Mouse (Mus musculus) neural tube, embryonic 11.5 days (tissue): Measurements from ENCODE around the gene Ost4. TPM values are rescaled to one million over a fixed set of nuclear protein-coding genes. Genes with fewer than 3 reads are reported as not detected.

Experiments
- ATAC-seq: fragments of 200-750 bp; cut with Nextera tagmentation; 2 replicates; pipeline ENCODE4 v1.8.0; 2017; ENCODE audit warnings: moderate number of reproducible peaks, mild to moderate bottlenecking, moderate TSS enrichment, moderate library complexity; ENCODE audit not compliant: insufficient read depth, low FRiP score, low TSS enrichment
- DNase-seq: peaks from one replicate; pipeline ENCODE4 v3.0.0-alpha.2; 2015; ENCODE audit warnings: low spot score
- H3K27ac ChIP-seq: fragments of 300-500 bp; sonication (generic); 2 replicates; pipeline ENCODE4 v1.5.1; 2014; ENCODE audit warnings: low read depth, mild to moderate bottlenecking, low read length
- H3K27me3 ChIP-seq: fragments of 300-500 bp; sonication (generic); 2 replicates; pipeline ENCODE4 v1.6.1; 2014; ENCODE audit warnings: mild to moderate bottlenecking, low read length, mixed read lengths; ENCODE audit not compliant: control insufficient read depth, insufficient read depth
- H3K36me3 ChIP-seq: fragments of 300-500 bp; sonication (generic); 2 replicates; pipeline ENCODE4 v1.6.1; 2014; ENCODE audit warnings: mild to moderate bottlenecking, low read length, moderate library complexity, mixed read lengths; ENCODE audit not compliant: control insufficient read depth, insufficient read depth
- H3K4me1 ChIP-seq: fragments of 300-500 bp; sonication (generic); 2 replicates; pipeline ENCODE4 v1.6.1; 2014; ENCODE audit warnings: low read length, mixed read lengths; ENCODE audit not compliant: control insufficient read depth, insufficient read depth
- H3K4me2 ChIP-seq: fragments of 300-500 bp; sonication (generic); 2 replicates; pipeline ENCODE4 v1.6.1; 2014; ENCODE audit warnings: low read depth, mild to moderate bottlenecking, moderate library complexity
- H3K4me3 ChIP-seq: fragments of 300-500 bp; sonication (generic); 2 replicates; pipeline ENCODE4 v1.5.1; 2014; ENCODE audit warnings: low read depth, low read length
- H3K9ac ChIP-seq: fragments of 300-500 bp; sonication (generic); 2 replicates; pipeline ENCODE4 v1.6.1; 2014; ENCODE audit warnings: mild to moderate bottlenecking, low read length
- H3K9me3 ChIP-seq: fragments of 300-500 bp; sonication (generic); 2 replicates; pipeline ENCODE4 v1.6.1; 2016; ENCODE audit warnings: low read length; ENCODE audit not compliant: control insufficient read depth
- WGBS: fragments of 180-500 bp; shearing (Covaris S2); extraction: QIAGEN DNeasy Blood & Tissue Kit; methylation state at CpG from one replicate; pipeline ENCODE4 v1.1.7; 2014; 5-methylcytosine and 5-hydroxymethylcytosine counted together
- polyA plus RNA-seq: library from polyadenylated mRNA; unstranded; fragments of >200 nt; fragmentation: Nextera tagmentation; extraction: Ambion mirVana; gene quantifications from 2 replicates; pipeline ENCODE4 v1.2.1, GENCODE M21; 2014

Gene Ost4
- polyA plus RNA-seq, 1 experiment from 2014 or later: 354 TPM

GRCm38 (mm10) chr5:30920621-30921020, 13.0 kb upstream of the Ost4 start:
- WGBS: 57% methylated on average over 19 of the region's 19 CpGs
- no peak overlapping the region for H3K4me3 ChIP-seq
- H3K9me3 ChIP-seq: no peaks in the 10 kb centered on the region
- no peak for ATAC-seq
- no peak overlapping the region for H3K9ac ChIP-seq
- no peak overlapping the region for H3K27ac ChIP-seq
- H3K27me3 ChIP-seq: no peaks in the 10 kb centered on the region
- peaks cover 4% of the 10 kb centered on the region; the same call in 1 of the 2 replicates for H3K36me3 ChIP-seq
- 0 out of 2 replicates have a peak overlapping the region, but pooled peaks have one; percentile 82 for H3K4me2 ChIP-seq
- peaks cover 8% of the 10 kb centered on the region for H3K4me1 ChIP-seq
- no peak for DNase-seq

- Histone ChIP-seq H3K9me3 (no peaks in the 10 kb centered on the region), H3K9ac (no peak overlapping the region), H3K36me3 (peaks cover 4% of the 10 kb centered on the region; the same call in 1 of the 2 replicates), H3K4me2 (no peak overlapping the region), H3K27me3 (no peaks in the 10 kb centered on the region), H3K4me1 (peaks cover 10% of the 10 kb centered on the region), H3K4me3 (no peak overlapping the region), H3K27ac (no peak overlapping the region)
- DNase-seq (no peak), ATAC-seq (no peak)
- 65% methylated on average over 11 of the region's 11 CpGs for WGBS
Observed at GRCm38 (mm10) chr5:30919831-30920614, 12.4 kb upstream of the Ost4 start.

DNA sequence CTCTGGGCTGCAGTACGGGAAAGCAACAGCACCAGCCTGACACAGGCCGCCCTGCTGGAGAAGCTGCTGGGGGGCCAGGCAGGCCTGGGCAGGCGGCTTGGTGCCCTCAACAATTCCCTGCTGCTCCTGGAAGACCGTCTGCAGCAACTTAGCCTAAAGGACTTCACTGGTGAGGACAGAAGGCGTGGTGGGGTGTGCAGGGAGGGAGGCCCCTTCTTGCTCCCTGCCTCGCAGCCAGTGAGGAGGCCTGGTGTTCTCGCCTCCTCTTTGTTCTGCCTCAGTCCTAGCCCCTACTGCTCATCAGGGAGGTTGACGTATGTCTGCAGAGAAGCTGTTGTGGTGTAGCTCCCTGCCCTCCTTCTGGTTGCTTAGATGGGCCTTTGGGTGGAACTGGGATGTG, 11.1 kb upstream of the Ost4 start:
- no peak overlapping the region for H3K27ac ChIP-seq
- H3K4me2 ChIP-seq: no peak overlapping the region
- no peak for ATAC-seq
- no peak overlapping the region for H3K9ac ChIP-seq
- H3K27me3 ChIP-seq: no peaks in the 10 kb centered on the region
- no peak overlapping the region for H3K4me3 ChIP-seq
- 81% methylated on average over 8 of the region's 8 CpGs for WGBS
- no peaks in the 10 kb centered on the region for H3K9me3 ChIP-seq
- no peak for DNase-seq
- H3K36me3 ChIP-seq: peaks cover 4% of the 10 kb centered on the region; the same call in 1 of the 2 replicates
- peaks cover 17% of the 10 kb centered on the region for H3K4me1 ChIP-seq

- no peak overlapping the region for H3K27ac ChIP-seq
- no peak overlapping the region for H3K9ac ChIP-seq
- WGBS: 87% methylated on average over 31 of the region's 31 CpGs
- DNase-seq (no peak), ATAC-seq (no peak)
- H3K4me1 ChIP-seq: peaks cover 17% of the 10 kb centered on the region
- H3K4me3 ChIP-seq: no peak overlapping the region
- no peaks in the 10 kb centered on the region for H3K9me3 ChIP-seq
- H3K36me3 ChIP-seq: peaks cover 4% of the 10 kb centered on the region; the same call in 1 of the 2 replicates
- no peak overlapping the region for H3K4me2 ChIP-seq
- no peaks in the 10 kb centered on the region for H3K27me3 ChIP-seq
Observed at GRCm38 (mm10) chr5:30917891-30918670, 10.5 kb upstream of the Ost4 start.

- Histone ChIP-seq H3K27me3 (no peaks in the 10 kb centered on the region), H3K4me3 (no peak overlapping the region), H3K36me3 (peaks cover 4% of the 10 kb centered on the region; the same call in 1 of the 2 replicates), H3K27ac (no peak overlapping the region), H3K4me2 (no peak overlapping the region), H3K9ac (no peak overlapping the region), H3K4me1 (peaks cover 22% of the 10 kb centered on the region), H3K9me3 (no peaks in the 10 kb centered on the region)
- DNase-seq: no peak
- 87% methylated on average over 11 of the region's 11 CpGs for WGBS
- ATAC-seq: no peak
Observed at GRCm38 (mm10) chr5:30917348-30917747, 9.8 kb upstream of the Ost4 start.

DNA sequence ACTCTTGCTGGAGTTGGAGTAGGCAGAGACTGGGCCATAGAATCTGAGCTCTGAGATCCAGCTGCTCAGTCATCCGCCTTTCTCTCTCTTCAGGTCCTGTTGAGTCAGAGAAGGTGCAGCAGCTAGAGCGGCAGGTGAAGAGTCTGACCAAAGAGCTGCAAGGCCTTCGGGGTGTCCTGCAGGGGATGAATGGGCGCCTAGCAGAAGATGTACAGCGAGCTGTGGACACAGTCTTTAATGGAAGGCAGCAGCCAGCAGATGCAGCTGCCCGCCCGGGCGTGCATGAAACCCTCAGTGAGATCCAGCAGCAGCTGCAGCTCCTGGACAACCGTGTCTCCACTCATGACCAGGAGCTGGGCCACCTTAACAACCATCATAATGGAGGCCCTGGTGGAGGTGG, 9.3 kb upstream of the Ost4 start:
- Histone ChIP-seq H3K4me2 (no peak overlapping the region), H3K9me3 (no peaks in the 10 kb centered on the region), H3K27me3 (no peaks in the 10 kb centered on the region), H3K9ac (no peak overlapping the region), H3K27ac (no peak overlapping the region), H3K36me3 (peaks cover 4% of the 10 kb centered on the region; the same call in 1 of the 2 replicates), H3K4me1 (peaks cover 18% of the 10 kb centered on the region), H3K4me3 (no peak overlapping the region)
- ATAC-seq: no peak
- WGBS: 93% methylated on average over 9 of the region's 9 CpGs
- DNase-seq: no peak

DNA sequence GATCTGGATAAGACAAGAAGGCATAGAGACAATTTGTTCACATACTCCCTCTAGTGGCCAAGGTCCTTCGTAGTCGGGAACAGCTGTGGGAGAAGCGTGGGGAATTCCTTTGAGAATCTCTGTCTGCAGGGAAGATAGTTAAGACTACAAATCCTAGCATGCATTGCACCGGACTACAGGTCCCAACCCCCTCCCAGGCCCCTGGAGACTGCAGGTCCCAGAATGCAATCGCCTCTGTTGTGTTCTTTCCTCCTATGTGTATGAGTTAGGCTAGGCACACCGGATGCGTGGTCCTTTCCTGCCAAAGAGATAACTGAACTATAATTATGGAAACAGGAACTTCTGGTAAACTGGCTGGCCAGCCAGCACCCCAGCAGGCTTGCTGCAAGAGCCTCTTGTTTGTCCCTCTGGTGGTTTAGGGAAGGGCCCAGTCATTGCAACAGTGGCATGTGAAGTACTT, 8.4 kb upstream of the Ost4 start:
- H3K27ac ChIP-seq: no peak overlapping the region
- DNase-seq: peak; percentile 86
- ATAC-seq: peak; percentile 85
- no peaks in the 10 kb centered on the region for H3K27me3 ChIP-seq
- H3K4me2 ChIP-seq: peak overlapping the region; percentile 23
- no peaks in the 10 kb centered on the region for H3K9me3 ChIP-seq
- peaks cover 4% of the 10 kb centered on the region; the same call in 1 of the 2 replicates for H3K36me3 ChIP-seq
- H3K4me1 ChIP-seq: peaks cover 15% of the 10 kb centered on the region
- H3K4me3 ChIP-seq: 0 out of 2 replicates have a peak overlapping the region, but pooled peaks have one; percentile 33
- 8% methylated on average over 7 of the region's 7 CpGs for WGBS
- no peak overlapping the region for H3K9ac ChIP-seq

GRCm38 (mm10) chr5:30915456-30915855, 7.9 kb upstream of the Ost4 start:
- peaks cover 4% of the 10 kb centered on the region; the same call in 1 of the 2 replicates for H3K36me3 ChIP-seq
- no peak for DNase-seq
- ATAC-seq: peak; percentile 54
- peaks cover 15% of the 10 kb centered on the region for H3K4me1 ChIP-seq
- no peaks in the 10 kb centered on the region for H3K9me3 ChIP-seq
- peak overlapping the region; percentile 52 for H3K4me2 ChIP-seq
- no peaks in the 10 kb centered on the region for H3K27me3 ChIP-seq
- 73% methylated on average over 9 of the region's 9 CpGs for WGBS
- peak overlapping the region; percentile 33; the same call in 1 of the 2 replicates for H3K4me3 ChIP-seq
- H3K9ac ChIP-seq: 0 out of 2 replicates have a peak overlapping the region, but pooled peaks have one; percentile 30
- no peak overlapping the region; the same call in 1 of the 2 replicates for H3K27ac ChIP-seq
